Mouse (Mus musculus) thymus, adult 2 months (tissue): ENCODE measurements at regions not wholly inside any gene's neighbourhood (a gene's known extent, or its start where the extent isn't known, plus 50 kb on each side); places are given as distances from the start of the nearest gene placed in this dataset.

Experiments
- CTCF ChIP-seq: fragments of 200-500 bp; IDR thresholded peaks from 2 replicates; pipeline ENCODE4 v1.5.1; 2012; ENCODE audit warnings: mild to moderate bottlenecking, control low read depth, low read length, moderate library complexity, borderline replicate concordance; ENCODE audit not compliant: control insufficient read depth, poor library complexity, insufficient read depth; ENCODE audit errors: extremely low read depth
- POLR2A ChIP-seq: fragments of 200-500 bp; IDR thresholded peaks from 2 replicates; pipeline ENCODE4 v1.6.1; 2012; ENCODE audit warnings: mild to moderate bottlenecking, low read length, control low read depth, moderate library complexity; ENCODE audit not compliant: control insufficient read depth, poor library complexity, insufficient read depth; ENCODE audit errors: extremely low read depth

GRCm38 (mm10) chr9:61563017-61563416, 190.9 kb downstream of the Tle3 start:
- TF ChIP-seq CTCF = no peak
- TF ChIP-seq POLR2A = no peak
